Mouse (Mus musculus) left cerebral cortex, adult 2 months (tissue): ENCODE data around the gene Zfp169. TPM values are rescaled to one million over a fixed set of nuclear protein-coding genes. Genes with fewer than 3 reads are reported as not detected.

Source experiments
- DNase-seq, 2 experiments: peaks; one replicate each; pipeline ENCODE4 v3.0.0; 2021 to 2022; ENCODE audit warnings: low spot score in 2 of 2, mixed read lengths in 1 of 2; ENCODE audit errors: extremely low spot score in 1 of 2
- H3K27ac ChIP-seq: fragments of 200-600 bp; 2 replicates; pipeline ENCODE4 v1.8.1; 2022
- H3K4me3 ChIP-seq: fragments of 200-600 bp; 2 replicates; pipeline ENCODE4 v1.8.1; 2022
- CTCF ChIP-seq: fragments of 200-600 bp; IDR thresholded peaks from 2 replicates; pipeline ENCODE4 v1.8.1; 2022; ENCODE audit warnings: antibody characterized with exemption, mild to moderate bottlenecking, moderate library complexity
- intact Hi-C: fragments of 180-260 bp; cut with DNase I; formaldehyde crosslinking; loops from one replicate; pipeline ENCODE4 v1.15.1; 2025
- long read RNA-seq, 2 experiments: library from polyadenylated mRNA; stranded (forward); transcript quantifications; one replicate each; pipeline ENCODE4 v2.0.0; 2021; ENCODE audit warnings: borderline mapping rate in 2 of 2
- total RNA-seq, 2 experiments: library from RNA; stranded (reverse); gene quantifications; 2 replicates each; pipeline ENCODE4 v1.2.3; 2021

Zfp169 gene
- 10 to 100 TPM; 24.2 to 28.5 TPM for total RNA-seq
- long read RNA-seq, experiment 1, partial matches to known transcripts, result 2 of 7 reads
- long read RNA-seq, experiment 1, other reads (novel, unspliced or antisense), result 5 of 7 reads
- long read RNA-seq, experiment 2, result 0 reads

- no peak; the same call in 1 of the 2 replicates for TF ChIP-seq CTCF
- DNase-seq, result peak; percentile 83 to 89
- Histone ChIP-seq H3K4me3 (peak within 1 kb of the TSS; percentile 95), H3K27ac (peak within 1 kb of the TSS; percentile 91)
- intact Hi-C loops, result no loop called here
These were observed at the start of gene Zfp169, which contains the start of gene A830005F24Rik for GRCm38 (mm10) chr13:48513003-48513929. Gene Zfp169 (minus strand): TSS chr13:48513451. Gene A830005F24Rik (plus strand): TSS chr13:48513570.

GRCm38 (mm10) chr13:48562336-48562735 lies 49.1 kb upstream of the Zfp169 start:
- intact Hi-C loops, result no loop called here
- no peak overlapping the region for H3K4me3 ChIP-seq
- no peak overlapping the region for H3K27ac ChIP-seq
- TF ChIP-seq CTCF, result no peak
- DNase-seq, result no peak

- TF ChIP-seq CTCF, result no peak
- no peak overlapping the region for H3K27ac ChIP-seq
- DNase-seq, result no peak
- no peak overlapping the region for H3K4me3 ChIP-seq
- intact Hi-C loops, result no loop called here
These were observed 48.2 kb upstream of the Zfp169 start for GRCm38 (mm10) chr13:48561481-48561880.

DNA sequence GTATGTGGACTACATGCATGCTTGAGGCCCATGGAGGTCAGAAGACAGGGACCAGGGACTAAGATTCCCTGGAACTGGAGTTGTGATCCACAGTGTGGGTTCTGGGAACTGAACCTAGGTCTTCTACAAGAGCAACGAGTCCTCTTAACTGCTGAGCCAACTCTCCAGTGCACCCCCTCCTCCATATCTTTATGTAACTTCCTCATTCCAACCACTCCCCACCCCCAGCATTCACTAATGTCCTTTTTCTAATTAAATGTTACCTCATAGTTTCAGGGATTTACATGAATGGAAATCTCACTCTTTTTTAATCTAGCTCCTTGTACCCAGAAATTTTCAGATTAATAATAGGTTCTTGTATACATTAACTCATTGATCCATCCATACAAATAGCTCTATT lies 42.7 kb upstream of the Zfp169 start:
- DNase-seq, result no peak
- Histone ChIP-seq H3K27ac (no peak overlapping the region), H3K4me3 (no peak overlapping the region)
- intact Hi-C loops, result no loop called here
- TF ChIP-seq CTCF, result no peak

- DNase-seq, result no peak
- Histone ChIP-seq H3K4me3 (no peak overlapping the region), H3K27ac (no peak overlapping the region)
- no peak for TF ChIP-seq CTCF
- intact Hi-C loops, result no loop called here
These were observed 41.3 kb upstream of the Zfp169 start for GRCm38 (mm10) chr13:48554552-48554951.

DNA sequence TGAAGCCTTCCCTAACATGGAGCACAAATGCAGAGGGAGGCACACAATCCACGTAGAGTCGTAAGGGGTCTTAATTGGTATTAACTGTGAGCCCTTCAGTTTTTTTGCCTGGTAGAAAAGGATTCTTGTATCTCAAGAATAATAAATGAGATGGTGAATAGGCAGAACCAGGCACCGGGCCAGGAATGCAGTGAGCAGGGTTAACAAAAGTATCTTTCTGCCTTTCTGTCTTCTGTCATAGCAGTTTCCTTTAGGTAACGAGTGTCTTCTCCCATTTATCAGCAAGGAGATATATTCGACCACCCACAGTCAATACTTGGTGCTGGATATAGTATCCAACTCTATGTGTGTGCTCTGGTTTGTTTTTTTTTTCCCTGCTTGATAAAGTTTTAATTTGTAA lies 40.3 kb upstream of the Zfp169 start:
- no peak overlapping the region for H3K4me3 ChIP-seq
- H3K27ac ChIP-seq, result no peak overlapping the region
- intact Hi-C loops, result no loop called here

DNA sequence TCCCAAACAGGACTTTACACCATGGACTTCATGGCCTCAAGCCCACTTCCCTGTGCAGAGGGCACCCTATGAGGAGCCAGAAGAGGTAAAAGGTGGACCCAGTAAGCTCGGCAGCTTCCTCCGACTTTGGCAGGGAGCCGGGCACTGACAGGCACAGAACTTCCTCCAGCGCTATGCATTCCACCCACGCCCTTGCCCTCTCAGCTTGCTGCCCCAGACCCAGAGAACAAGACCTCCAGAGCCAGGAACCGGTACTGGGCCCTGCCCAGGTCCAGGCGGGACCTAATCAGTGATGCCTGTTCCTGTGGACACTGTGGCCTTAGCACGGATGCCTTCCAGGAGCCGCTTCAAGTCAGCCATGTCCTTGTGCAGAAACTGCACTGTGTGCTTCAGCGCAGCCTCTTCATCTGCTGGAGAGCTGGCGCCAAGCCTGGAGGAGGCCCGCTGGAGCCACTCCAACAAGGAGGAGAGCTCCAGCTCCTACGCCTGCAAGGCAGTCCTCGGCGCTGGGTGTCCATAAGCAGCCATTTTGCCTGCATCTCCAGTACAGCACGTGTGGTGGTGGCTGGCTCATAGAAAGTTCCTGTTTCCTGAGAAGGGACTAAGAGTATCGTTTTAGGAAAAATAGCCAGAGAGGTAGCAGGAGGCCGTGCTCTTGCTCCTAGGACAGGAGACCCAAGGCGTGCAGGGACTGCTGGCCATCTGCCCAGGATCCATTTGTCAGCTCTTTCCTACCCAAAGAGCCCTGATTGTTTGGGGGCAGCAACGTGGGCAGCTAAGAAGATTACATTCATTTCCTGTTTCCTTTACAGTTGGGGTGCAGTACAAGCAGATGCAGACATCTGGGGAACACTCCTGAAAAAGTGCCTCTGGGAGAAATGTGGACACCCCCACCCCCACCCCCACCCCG lies 39.2 kb upstream of the Zfp169 start:
- no peak for TF ChIP-seq CTCF
- Histone ChIP-seq H3K27ac (peak overlapping the region; percentile 95), H3K4me3 (peak overlapping the region; percentile 44)
- peak; percentile 87 to 93 for DNase-seq
- intact Hi-C loops, result loop anchor here (1.0 kb wide), 1 partner anchor 42 kb away; no protein-coding TSS in a partner anchor

More for the DNA sequence above, 40.3 kb upstream of the Zfp169 start:
- TF ChIP-seq CTCF, result no peak
- no peak for DNase-seq

GRCm38 (mm10) chr13:48548296-48548695 lies 35.0 kb upstream of the Zfp169 start:
- intact Hi-C loops, result no loop called here
- Histone ChIP-seq H3K27ac (no peak overlapping the region), H3K4me3 (no peak overlapping the region)
- no peak for TF ChIP-seq CTCF
- DNase-seq, result no peak

DNA sequence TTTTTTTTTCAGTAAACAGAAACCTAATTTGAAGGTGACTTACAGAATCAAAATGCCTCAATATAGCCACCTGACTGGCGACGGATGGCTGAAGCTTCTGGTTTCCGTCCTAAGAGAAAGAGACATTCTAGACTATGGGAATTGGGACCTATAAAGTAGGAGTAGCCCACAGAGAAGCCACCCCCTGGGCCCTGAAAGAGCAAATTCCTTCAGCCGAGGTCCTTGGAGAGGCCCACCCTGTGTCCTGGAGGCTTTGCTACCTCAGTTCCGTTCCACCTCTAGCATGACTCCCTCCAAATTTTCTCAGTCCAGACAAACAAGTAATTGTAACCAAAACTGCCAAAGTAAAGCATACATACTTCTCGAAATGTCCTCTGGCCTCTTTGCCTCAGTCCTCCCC lies 34.4 kb upstream of the Zfp169 start:
- Histone ChIP-seq H3K27ac (no peak overlapping the region), H3K4me3 (no peak overlapping the region)
- intact Hi-C loops, result loop anchor here (2.0 kb wide), 1 partner anchor 77 kb away; the partner anchor contains the start of gene Ptpdc1
- DNase-seq, result no peak
- no peak for TF ChIP-seq CTCF

- peak; percentile 100 for DNase-seq
- Histone ChIP-seq H3K4me3 (peak overlapping the region; percentile 99), H3K27ac (peak overlapping the region; percentile 100)
- TF ChIP-seq CTCF, result peak; percentile 38
- intact Hi-C loops, result loop anchor here (1.0 to 2.0 kb wide), 2 partner anchors 20 to 78 kb away; partner anchors contain the start of gene Ptpdc1
These were observed 33.2 kb upstream of the Zfp169 start for GRCm38 (mm10) chr13:48546330-48546917.
